Mouse (Mus musculus) lung, embryonic 15.5 days (tissue): ENCODE results near the gene Prr22. TPM values are rescaled to one million over a fixed set of nuclear protein-coding genes. Genes with fewer than 3 reads are reported as not detected.
A peak's percentile ranks its signal among the peaks of the same experiment; 100 is the strongest.

Experiments
- ATAC-seq: fragments of 200-750 bp; cut with Nextera tagmentation; 2 replicates; pipeline ENCODE4 v1.8.0; 2017; ENCODE audit warnings: moderate number of reproducible peaks, borderline replicate concordance; ENCODE audit not compliant: low FRiP score, low TSS enrichment; ENCODE audit errors: extremely low read depth
- H3K27ac ChIP-seq: fragments of 300-500 bp; sonication (generic); 2 replicates; pipeline ENCODE4 v1.5.1; 2015; ENCODE audit warnings: moderate library complexity, mild to moderate bottlenecking, inconsistent platforms
- H3K27me3 ChIP-seq: fragments of 300-500 bp; sonication (generic); 2 replicates; pipeline ENCODE4 v1.6.1; 2015; ENCODE audit warnings: inconsistent platforms
- H3K36me3 ChIP-seq: fragments of 300-500 bp; sonication (generic); 2 replicates; pipeline ENCODE4 v1.6.1; 2015; ENCODE audit warnings: inconsistent platforms
- H3K4me1 ChIP-seq: fragments of 300-500 bp; sonication (generic); 2 replicates; pipeline ENCODE4 v1.6.1; 2015; ENCODE audit warnings: inconsistent platforms
- H3K4me2 ChIP-seq: fragments of 300-500 bp; sonication (generic); 2 replicates; pipeline ENCODE4 v1.6.1; 2015; ENCODE audit warnings: inconsistent platforms, mild to moderate bottlenecking, moderate library complexity
- H3K4me3 ChIP-seq: fragments of 300-500 bp; sonication (generic); 2 replicates; pipeline ENCODE4 v1.5.1; 2015; ENCODE audit warnings: mild to moderate bottlenecking, inconsistent platforms
- H3K9ac ChIP-seq: fragments of 300-500 bp; sonication (generic); 2 replicates; pipeline ENCODE4 v1.6.1; 2015; ENCODE audit warnings: inconsistent platforms
- H3K9me3 ChIP-seq: fragments of 300-500 bp; sonication (generic); 2 replicates; pipeline ENCODE4 v1.6.1; 2016; ENCODE audit warnings: inconsistent platforms
- WGBS: fragments of 180-500 bp; shearing (Covaris S2); methylation state at CpG from one replicate; pipeline ENCODE4 v1.1.7; 2015; 5-methylcytosine and 5-hydroxymethylcytosine counted together
- polyA plus RNA-seq: library from polyadenylated mRNA; unstranded; fragments of >200 nt; fragmentation: Nextera tagmentation; extraction: Ambion mirVana; gene quantifications from 2 replicates; pipeline ENCODE4 v1.2.1, GENCODE M21; 2015

The Prr22 gene
- polyA plus RNA-seq, 1 experiment from 2014 or later, result 1.2 TPM

- no peak overlapping the region for H3K9ac ChIP-seq
- no peaks in the 10 kb centered on the region for H3K9me3 ChIP-seq
- H3K36me3 ChIP-seq, result no peaks in the 10 kb centered on the region
- no peak overlapping the region for H3K4me2 ChIP-seq
- 37% methylated on average over 11 of the region's 11 CpGs for WGBS
- no peaks in the 10 kb centered on the region for H3K27me3 ChIP-seq
- peaks cover 8% of the 10 kb centered on the region; the same call in 1 of the 2 replicates for H3K4me1 ChIP-seq
- no peak overlapping the region for H3K4me3 ChIP-seq
- ATAC-seq, result no peak
- H3K27ac ChIP-seq, result no peak overlapping the region
These were observed 48.1 kb downstream of the Prr22 start for GRCm38 (mm10) chr17:56818067-56818636.

- no peaks in the 10 kb centered on the region for H3K27me3 ChIP-seq
- no peak for ATAC-seq
- H3K9me3 ChIP-seq, result no peaks in the 10 kb centered on the region
- H3K27ac ChIP-seq, result 0 out of 2 replicates have a peak overlapping the region, but pooled peaks have one; percentile 59
- 66% methylated on average over 6 of the region's 6 CpGs for WGBS
- H3K9ac ChIP-seq, result no peak overlapping the region
- H3K4me2 ChIP-seq, result no peak overlapping the region
- H3K4me3 ChIP-seq, result no peak overlapping the region
- H3K4me1 ChIP-seq, result peaks cover 8% of the 10 kb centered on the region; the same call in 1 of the 2 replicates
- no peaks in the 10 kb centered on the region for H3K36me3 ChIP-seq
These were observed 49.0 kb downstream of the Prr22 start for GRCm38 (mm10) chr17:56819032-56819545.

GRCm38 (mm10) chr17:56819694-56820111, 49.7 kb downstream of the Prr22 start:
- peak; percentile 33; the same call in 1 of the 2 replicates for ATAC-seq
- Histone ChIP-seq H3K4me2 (no peak overlapping the region), H3K4me3 (no peak overlapping the region), H3K36me3 (no peaks in the 10 kb centered on the region), H3K9me3 (no peaks in the 10 kb centered on the region), H3K9ac (no peak overlapping the region), H3K4me1 (peaks cover 6% of the 10 kb centered on the region; the same call in 1 of the 2 replicates), H3K27ac (peak overlapping the region; percentile 59; the same call in 1 of the 2 replicates), H3K27me3 (no peaks in the 10 kb centered on the region)
- WGBS, result 55% methylated on average over 8 of the region's 8 CpGs

Other genes starting within 250 kb of the Prr22 start
- gene Gm20219, start 215.9 kb upstream of the Prr22 start, polyA plus RNA-seq, result 2.4 and 4.5 TPM in 2 replicates
- 76.0 and 90.1 TPM in 2 replicates for gene Safb2, start 185.7 kb upstream of the Prr22 start, polyA plus RNA-seq
- gene Safb, start 185.4 kb upstream of the Prr22 start, polyA plus RNA-seq, result 92.7 and 96.6 TPM in 2 replicates
- 206 and 215 TPM in 2 replicates for gene 2410015M20Rik, start 160.5 kb upstream of the Prr22 start, polyA plus RNA-seq
- 1,553 and 1,704 TPM in 2 replicates for gene Rpl36, start 156.8 kb upstream of the Prr22 start, polyA plus RNA-seq
- 51.7 and 54.0 TPM in 2 replicates for gene Lonp1, start 143.4 kb upstream of the Prr22 start, polyA plus RNA-seq
- 0.52 and 1.2 TPM in 2 replicates for gene Catsperd, start 142.1 kb upstream of the Prr22 start, polyA plus RNA-seq
- gene Ranbp3, start 97.0 kb upstream of the Prr22 start, polyA plus RNA-seq, result 90.8 and 96.6 TPM in 2 replicates
- 465 and 491 TPM in 2 replicates for gene Ndufa11, start 52.5 kb upstream of the Prr22 start, polyA plus RNA-seq
- 13.6 and 16.2 TPM in 2 replicates for gene Vmac, start 52.2 kb upstream of the Prr22 start, polyA plus RNA-seq
- 9.4 and 9.5 TPM in 2 replicates for gene Nrtn, start 12.7 kb upstream of the Prr22 start, polyA plus RNA-seq
- gene Dus3l, start 5.5 kb upstream of the Prr22 start, polyA plus RNA-seq, result 42.6 and 46.5 TPM in 2 replicates
- gene Rfx2, start 60.8 kb downstream of the Prr22 start, polyA plus RNA-seq, result 5.2 and 6.0 TPM in 2 replicates
- not detected in 2 replicates for gene Acsbg2, start 104.2 kb downstream of the Prr22 start, polyA plus RNA-seq
- 0.23 and 0.35 TPM in 2 replicates for gene 1700061G19Rik, start 105.2 kb downstream of the Prr22 start, polyA plus RNA-seq
- 50.0 and 53.2 TPM in 2 replicates for gene Mllt1, start 165.2 kb downstream of the Prr22 start, polyA plus RNA-seq
- not detected in 2 replicates for gene Acer1, start 211.9 kb downstream of the Prr22 start, polyA plus RNA-seq
- 135 and 136 TPM in 2 replicates for gene Clpp, start 220.1 kb downstream of the Prr22 start, polyA plus RNA-seq
- 40.0 and 40.5 TPM in 2 replicates for gene Alkbh7, start 227.1 kb downstream of the Prr22 start, polyA plus RNA-seq
- 0.78 TPM in 1 of 2 replicates, not detected in the other for gene Pspn, start 229.8 kb downstream of the Prr22 start, polyA plus RNA-seq
- 56.7 and 63.3 TPM in 2 replicates for gene Gtf2f1, start 241.0 kb downstream of the Prr22 start, polyA plus RNA-seq
- gene Gm17949, start 241.2 kb downstream of the Prr22 start, polyA plus RNA-seq, result 0.26 and 0.50 TPM in 2 replicates